13 mouse cellular contexts compared by ENCODE assay signal in genomic region chr1:133386209-133386608, GRCm38 (mm10). TPM values are rescaled to one million over a fixed set of nuclear protein-coding genes. Genes with fewer than 3 reads are reported as not detected.
DNase-seq lines count a peak whose midpoint lies in the region; ATAC-seq and TF ChIP-seq lines count a peak whose summit lies in the region.
"Had no signal": no experiment of that assay in that cellular context is flagged by ENCODE, and none has a peak within 500 bp of the region (broad histone marks: within the 10 kb centered on the region; RNA-seq: fewer than 3 reads in every experiment).

No protein-coding gene starts in this region.

- peaks cover 19% of the 10 kb centered on the region for H3K4me1 ChIP-seq in neural tube, embryonic 13.5 days (replicated peaks)
- peaks cover 17% of the 10 kb centered on the region; the same call in 1 of the 2 replicates for H3K4me1 ChIP-seq in neural tube, embryonic 15.5 days
- H3K4me1 ChIP-seq in hindbrain, postnatal 0 days (ENCODE audit: insufficient read depth, low read length), result 0 out of 2 replicates have a peak, but pooled peaks cover 4% of the 10 kb centered on the region

- H3K4me3 ChIP-seq in gastrocnemius, adult 2 months, result no peak overlapping the region
- H3K4me3 ChIP-seq in neural tube, embryonic 13.5 days, result no peak overlapping the region
- H3K4me3 ChIP-seq in neural tube, embryonic 15.5 days (replicated peaks), result no peak overlapping the region
- H3K4me3 ChIP-seq in hindbrain, postnatal 0 days (ENCODE audit: low read length), result no peak overlapping the region
- H3K4me3 ChIP-seq: layer of hippocampus, adult 2 months; stomach, embryonic 15.5 days had no signal

- intact Hi-C loops in gastrocnemius, adult 2 months (cut with DNase I), result loop anchor here (5.0 kb wide), 1 partner anchor 106 kb away; no protein-coding TSS in a partner anchor

- H3K9ac ChIP-seq in neural tube, embryonic 13.5 days, result peak overlapping the region; percentile 39
- no peak overlapping the region for H3K9ac ChIP-seq in neural tube, embryonic 15.5 days (replicated peaks)
- 0 out of 2 replicates have a peak overlapping the region, but pooled peaks have one; percentile 22 for H3K9ac ChIP-seq in hindbrain, postnatal 0 days (replicated peaks; ENCODE audit: low read length)
- H3K9ac ChIP-seq: stomach, embryonic 15.5 days had no signal

- ATAC-seq in neural tube, embryonic 13.5 days (ENCODE audit: low read depth), result no peak
- no peak for ATAC-seq in neural tube, embryonic 15.5 days (ENCODE audit: low FRiP score)
- ATAC-seq in hindbrain, postnatal 0 days, result no peak

- H3K4me2 ChIP-seq in neural tube, embryonic 13.5 days, result no peak overlapping the region
- no peak overlapping the region for H3K4me2 ChIP-seq in neural tube, embryonic 15.5 days
- H3K4me2 ChIP-seq in hindbrain, postnatal 0 days (ENCODE audit: low read depth, low read length), result no peak overlapping the region
- H3K4me2 ChIP-seq: stomach, embryonic 15.5 days had no signal

- no peak for DNase-seq in gastrocnemius, adult 2 months
- DNase-seq in gastrocnemius, postnatal 4 days (ENCODE audit: low spot score in 2 of 2), result no peak
- no peak for DNase-seq in hindbrain, postnatal 0 days (ENCODE audit: low spot score)
- no peak for DNase-seq in layer of hippocampus, adult 18-20 months (ENCODE audit: low spot score in 2 of 2)
- DNase-seq in ovary, postnatal 10 days (ENCODE audit: low spot score), result no peak
- no peak for DNase-seq in testis, postnatal 10 days (ENCODE audit: low spot score)
- DNase-seq: right cerebral cortex, postnatal 25 days had no signal

- H3K27me3 ChIP-seq in neural tube, embryonic 13.5 days, result no peaks in the 10 kb centered on the region
- H3K27me3 ChIP-seq in neural tube, embryonic 15.5 days (replicated peaks), result no peaks in the 10 kb centered on the region
- H3K27me3 ChIP-seq in hindbrain, postnatal 0 days (ENCODE audit: insufficient read depth, low read length), result no peaks in the 10 kb centered on the region
- H3K27me3 ChIP-seq: stomach, embryonic 15.5 days had no signal

- peak overlapping the region; percentile 53 for H3K27ac ChIP-seq in gastrocnemius, adult 2 months
- H3K27ac ChIP-seq in neural tube, embryonic 13.5 days (replicated peaks), result 0 out of 2 replicates have a peak overlapping the region, but pooled peaks have one; percentile 18
- no peak overlapping the region for H3K27ac ChIP-seq in neural tube, embryonic 15.5 days (replicated peaks)
- H3K27ac ChIP-seq in hindbrain, postnatal 0 days, result no peak overlapping the region
- H3K27ac ChIP-seq: layer of hippocampus, adult 2 months; stomach, embryonic 15.5 days had no signal

- H3K9me3 ChIP-seq in neural tube, embryonic 13.5 days, result no peaks in the 10 kb centered on the region
- no peaks in the 10 kb centered on the region for H3K9me3 ChIP-seq in neural tube, embryonic 15.5 days (replicated peaks)
- no peaks in the 10 kb centered on the region for H3K9me3 ChIP-seq in hindbrain, postnatal 0 days (ENCODE audit: low read length)
- H3K9me3 ChIP-seq: stomach, embryonic 15.5 days had no signal

- 59% methylated on average over 11 of the region's 11 CpGs for WGBS in neural tube, embryonic 13.5 days
- 59% methylated on average over 11 of the region's 11 CpGs for WGBS in neural tube, embryonic 15.5 days
- WGBS in hindbrain, postnatal 0 days, result 45% methylated on average over 11 of the region's 11 CpGs

- TF ChIP-seq CTCF in gastrocnemius, adult 2 months (IDR thresholded peaks at IDR 0.05), result no peak
- no peak for TF ChIP-seq CTCF in hindbrain, postnatal 0 days (IDR thresholded peaks at IDR 0.05; ENCODE audit: low read depth)

- H3K36me3 ChIP-seq in neural tube, embryonic 13.5 days, result peaks cover 76% of the 10 kb centered on the region
- H3K36me3 ChIP-seq in neural tube, embryonic 15.5 days, result peaks cover 10% of the 10 kb centered on the region; the same call in 1 of the 2 replicates
- no peaks in the 10 kb centered on the region for H3K36me3 ChIP-seq in hindbrain, postnatal 0 days (ENCODE audit: insufficient read depth, low read length)

RNA-seq across cellular contexts. Expression of gene Etnk2, which starts 22.8 kb away (rescaled TPM):
- total RNA-seq in gastrocnemius, adult 2 months (2021), result under 1 TPM; 0.10 to 0.20 TPM
- total RNA-seq in gastrocnemius, postnatal 4 days (2021), result under 1 TPM; 0.42 to 0.60 TPM
- polyA plus RNA-seq in neural tube, embryonic 13.5 days (2015; fragmentation: Nextera tagmentation; extraction: Ambion mirVana), result 10.1 and 10.2 TPM in 2 replicates
- polyA plus RNA-seq in neural tube, embryonic 15.5 days (2015; fragmentation: Nextera tagmentation; extraction: Ambion mirVana), result 21.3 and 22.8 TPM in 2 replicates
- total RNA-seq in hindbrain, postnatal 0 days (2014; rRNA removed), result 36.7 and 49.7 TPM in 2 replicates
- polyA plus RNA-seq in hindbrain, postnatal 0 days (2015; fragmentation: Nextera tagmentation; extraction: Ambion mirVana), result 27.4 and 29.6 TPM in 2 replicates
- 1 to 10 TPM; 1.0 to 2.1 TPM for total RNA-seq in layer of hippocampus, adult 18-20 months (2021)

RNA-seq across cellular contexts. Expression of gene Ren1, which starts 35.9 kb away (rescaled TPM):
- under 1 TPM in 1 of 2 experiments, not detected in 1; 0.15 TPM for total RNA-seq in gastrocnemius, adult 2 months (2021)
- not detected for total RNA-seq in gastrocnemius, postnatal 4 days (2021)
- 0.20 and 0.37 TPM in 2 replicates for polyA plus RNA-seq in neural tube, embryonic 13.5 days (2015; fragmentation: Nextera tagmentation; extraction: Ambion mirVana)
- 0.74 and 1.6 TPM in 2 replicates for polyA plus RNA-seq in neural tube, embryonic 15.5 days (2015; fragmentation: Nextera tagmentation; extraction: Ambion mirVana)
- total RNA-seq in hindbrain, postnatal 0 days (2014; rRNA removed), result 0.58 and 1.1 TPM in 2 replicates
- 1.6 and 1.7 TPM in 2 replicates for polyA plus RNA-seq in hindbrain, postnatal 0 days (2015; fragmentation: Nextera tagmentation; extraction: Ambion mirVana)
- under 1 TPM in 1 of 2 experiments, not detected in 1; 0.20 TPM for total RNA-seq in layer of hippocampus, adult 18-20 months (2021)
- total RNA-seq: layer of hippocampus, adult 2 months had no signal
- polyA plus RNA-seq: limb, embryonic 11.5 days; neural tube, embryonic 11.5 days had no signal

RNA-seq across cellular contexts. Expression of gene Sox13, which starts 38.0 kb away (rescaled TPM):
- 10 to 100 TPM in 1 of 2 experiments, 1 to 10 TPM in 1; 8.9 to 12.4 TPM for total RNA-seq in gastrocnemius, adult 2 months (2021)
- 10 to 100 TPM; 18.1 to 19.3 TPM for total RNA-seq in gastrocnemius, postnatal 4 days (2021)
- polyA plus RNA-seq in neural tube, embryonic 13.5 days (2015; fragmentation: Nextera tagmentation; extraction: Ambion mirVana), result 8.8 TPM in 2 replicates
- 4.0 and 6.7 TPM in 2 replicates for polyA plus RNA-seq in neural tube, embryonic 15.5 days (2015; fragmentation: Nextera tagmentation; extraction: Ambion mirVana)
- 13.1 and 16.8 TPM in 2 replicates for total RNA-seq in hindbrain, postnatal 0 days (2014; rRNA removed)
- polyA plus RNA-seq in hindbrain, postnatal 0 days (2015; fragmentation: Nextera tagmentation; extraction: Ambion mirVana), result 2.9 and 3.3 TPM in 2 replicates
- total RNA-seq in layer of hippocampus, adult 18-20 months (2021), result 1 to 10 TPM; 7.4 to 7.9 TPM

Comparison
In these comparisons a context has a peak if more than half of its experiments do, and no peak if none do; other contexts are left out.
1. H3K27ac ChIP-seq: peak in gastrocnemius, adult 2 months (single experiment) and neural tube, embryonic 13.5 days (single experiment); none in neural tube, embryonic 15.5 days (single experiment) and hindbrain, postnatal 0 days (single experiment).
2. RNA of gene Etnk2, which starts 22.8 kb away (total RNA-seq): 36.7 to 49.7 TPM in hindbrain, postnatal 0 days; 1.0 to 2.1 TPM in layer of hippocampus, adult 18-20 months, 0.42 to 0.60 TPM in gastrocnemius, postnatal 4 days and 0.10 to 0.20 TPM in gastrocnemius, adult 2 months; every median in the first group is over 10 times any median in the second.